In the genomic region with DNA sequence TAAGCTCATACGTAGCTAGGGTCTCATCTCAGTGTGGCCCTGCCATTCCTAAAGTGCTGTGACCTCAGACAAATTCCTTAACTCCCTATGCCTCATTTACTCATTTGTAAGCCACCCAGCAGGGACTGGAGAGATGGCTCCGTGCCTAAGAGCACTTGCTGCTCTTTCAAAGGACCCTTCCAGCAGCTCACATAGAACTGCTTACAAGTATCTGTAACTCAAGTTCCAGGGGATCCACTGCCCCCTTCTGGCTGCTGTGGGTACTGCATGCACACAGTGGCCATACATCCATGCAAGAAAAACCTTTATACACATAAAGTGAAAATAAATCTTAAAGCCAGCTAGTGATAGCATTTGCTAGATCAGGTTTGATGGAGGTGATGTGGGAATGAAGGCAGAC, we compare ENCODE assay signal across 10 mouse cellular contexts. TPM values are rescaled to one million over a fixed set of nuclear protein-coding genes. Genes with fewer than 3 reads are reported as not detected.
DNase-seq lines count a peak whose midpoint lies in the region; ATAC-seq and TF ChIP-seq lines count a peak whose summit lies in the region.
"Had no signal": no experiment of that assay in that cellular context is flagged by ENCODE, and none has a peak within 500 bp of the region (broad histone marks: within the 10 kb centered on the region; RNA-seq: fewer than 3 reads in every experiment).

No protein-coding gene starts in this region.

- no peaks in the 10 kb centered on the region for H3K4me1 ChIP-seq in heart, postnatal 0 days (ENCODE audit: control insufficient read depth, insufficient read depth)
- peaks cover 4 to 15% of the 10 kb centered on the region in 2 experiments for H3K4me1 ChIP-seq in ES-E14 (ENCODE audit: control insufficient read depth in 2 of 2, insufficient read depth in 2 of 2, low read length in 2 of 2, poor library complexity in 1 of 2)
- H3K4me1 ChIP-seq in embryonic facial prominence, embryonic 10.5 days = peaks cover 42% of the 10 kb centered on the region
- H3K4me1 ChIP-seq in lung, embryonic 14.5 days (ENCODE audit: insufficient read depth) = no peaks in the 10 kb centered on the region
- H3K4me1 ChIP-seq: embryonic facial prominence, embryonic 15.5 days had no signal

- H3K36me3 ChIP-seq in heart, postnatal 0 days (replicated peaks; ENCODE audit: control insufficient read depth, insufficient read depth, low read length) = no peaks in the 10 kb centered on the region
- peaks cover 23% of the 10 kb centered on the region for H3K36me3 ChIP-seq in ES-E14 (ENCODE audit: control insufficient read depth, insufficient read depth, low read length, poor library complexity, severe bottlenecking)
- H3K36me3 ChIP-seq in embryonic facial prominence, embryonic 10.5 days (replicated peaks) = 0 out of 2 replicates have a peak, but pooled peaks cover 4% of the 10 kb centered on the region
- H3K36me3 ChIP-seq in lung, embryonic 14.5 days (ENCODE audit: insufficient read depth) = no peaks in the 10 kb centered on the region; the same call in 1 of the 2 replicates

- H3K9me3 ChIP-seq in heart, postnatal 0 days (replicated peaks; ENCODE audit: control insufficient read depth, low read length) = no peaks in the 10 kb centered on the region
- no peaks in the 10 kb centered on the region for H3K9me3 ChIP-seq in ES-E14 (ENCODE audit: control insufficient read depth, insufficient read depth, low read depth, low read length)
- no peaks in the 10 kb centered on the region for H3K9me3 ChIP-seq in embryonic facial prominence, embryonic 10.5 days
- no peaks in the 10 kb centered on the region for H3K9me3 ChIP-seq in lung, embryonic 14.5 days (ENCODE audit: low read depth, low read length)
- H3K9me3 ChIP-seq: embryonic facial prominence, embryonic 15.5 days; limb, embryonic 15.5 days had no signal

- H3K4me3 ChIP-seq in heart, postnatal 0 days (ENCODE audit: low read depth, low read length) = no peak overlapping the region
- no peak overlapping the region for H3K4me3 ChIP-seq in ES-E14 (ENCODE audit: insufficient read depth in 1 of 2, low read depth in 1 of 2, low read length in 2 of 2, poor library complexity in 1 of 2, severe bottlenecking in 1 of 2)
- no peak overlapping the region for H3K4me3 ChIP-seq in embryonic facial prominence, embryonic 10.5 days
- no peak overlapping the region for H3K4me3 ChIP-seq in lung, embryonic 14.5 days (ENCODE audit: low read depth, low read length)
- H3K4me3 ChIP-seq: embryonic facial prominence, embryonic 15.5 days; limb, embryonic 15.5 days had no signal

- no peak overlapping the region for H3K9ac ChIP-seq in heart, postnatal 0 days (replicated peaks; ENCODE audit: low read depth, low read length)
- no peak overlapping the region for H3K9ac ChIP-seq in ES-E14 (ENCODE audit: insufficient read depth, low read depth, low read length, poor library complexity, severe bottlenecking)
- H3K9ac ChIP-seq in lung, embryonic 14.5 days = no peak overlapping the region
- H3K9ac ChIP-seq: embryonic facial prominence, embryonic 15.5 days; limb, embryonic 15.5 days had no signal

- no peak overlapping the region for H3K4me2 ChIP-seq in heart, postnatal 0 days (ENCODE audit: low read depth, low read length)
- H3K4me2 ChIP-seq in lung, embryonic 14.5 days = no peak overlapping the region
- H3K4me2 ChIP-seq: embryonic facial prominence, embryonic 15.5 days; limb, embryonic 15.5 days had no signal

- no peak for ATAC-seq in heart, postnatal 0 days (ENCODE audit: insufficient read depth, low read depth)
- ATAC-seq in lung, embryonic 14.5 days (ENCODE audit: insufficient read depth) = no peak
- ATAC-seq in megakaryocyte-erythroid progenitor cell, adult 5-6 weeks (replicated peaks; ENCODE audit: low FRiP score, low TSS enrichment, poor library complexity, severe bottlenecking) = no peak

- no peak for TF ChIP-seq EP300 in heart, postnatal 0 days (IDR thresholded peaks at IDR 0.05; ENCODE audit: low read depth)

- H3K27me3 ChIP-seq in heart, postnatal 0 days (ENCODE audit: control insufficient read depth, insufficient read depth, low read length) = no peaks in the 10 kb centered on the region
- H3K27me3 ChIP-seq in embryonic facial prominence, embryonic 10.5 days (replicated peaks; ENCODE audit: low read depth, poor library complexity, severe bottlenecking) = no peaks in the 10 kb centered on the region
- H3K27me3 ChIP-seq in lung, embryonic 14.5 days (ENCODE audit: insufficient read depth, low read length) = no peaks in the 10 kb centered on the region
- H3K27me3 ChIP-seq: embryonic facial prominence, embryonic 15.5 days; limb, embryonic 15.5 days had no signal

- H3K27ac ChIP-seq in heart, postnatal 0 days (ENCODE audit: low read depth) = no peak overlapping the region
- no peak overlapping the region for H3K27ac ChIP-seq in ES-E14 (ENCODE audit: insufficient read depth, low read depth, low read length, poor library complexity, severe bottlenecking)
- no peak overlapping the region for H3K27ac ChIP-seq in embryonic facial prominence, embryonic 10.5 days (replicated peaks)
- no peak overlapping the region for H3K27ac ChIP-seq in lung, embryonic 14.5 days (ENCODE audit: low read depth)
- H3K27ac ChIP-seq: embryonic facial prominence, embryonic 15.5 days; limb, embryonic 15.5 days had no signal

- TF ChIP-seq CTCF in heart, postnatal 0 days (IDR thresholded peaks at IDR 0.05; ENCODE audit: low read depth) = peak; percentile 65
- peak; percentile 82 for TF ChIP-seq CTCF in lung, embryonic 14.5 days (IDR thresholded peaks at IDR 0.05; ENCODE audit: low read depth)

- WGBS in heart, postnatal 0 days = 80% methylated on average over 2 of the region's 2 CpGs
- WGBS in embryonic facial prominence, embryonic 10.5 days = 61% methylated on average over 2 of the region's 2 CpGs
- WGBS in lung, embryonic 14.5 days = 76% methylated on average over 2 of the region's 2 CpGs

- in situ Hi-C loops in ES-E14 (cut with MboI; ENCODE audit: low sequenced_read_pairs in 2 of 2, unreplicated experiment in 2 of 2) = no loop called here

- intact Hi-C loops in heart, postnatal 25 days (cut with DNase I) = loop anchor here (1.0 kb wide), 1 partner anchor 52 kb away; no protein-coding TSS in a partner anchor

- DNase-seq in heart, postnatal 0 days (ENCODE audit: low spot score) = no peak
- no peak for DNase-seq in heart, postnatal 25 days (ENCODE audit: low spot score)
- peak; percentile 50 for DNase-seq in 3134 (ENCODE audit: extremely low read depth, insufficient read length, low spot score)
- peak; percentile 82 for DNase-seq in ES-E14 (ENCODE audit: low read depth, low spot score)
- DNase-seq in embryonic facial prominence, embryonic 10.5 days (ENCODE audit: low spot score) = peak; percentile 76
- DNase-seq in lung, embryonic 14.5 days = peak; percentile 76
- DNase-seq in spleen, postnatal 4 days (ENCODE audit: low spot score in 2 of 2) = peak; percentile 78 to 92

TF ChIP-seq in ES-E14, 5 proteins besides CTCF, POLR2A, EP300 and RAD21:
- TF ChIP-seq ZC3H11A (IDR thresholded peaks at IDR 0.05; ENCODE audit: borderline replicate concordance, low read depth, low read length) (peak; percentile 64), MAFK (IDR thresholded peaks at IDR 0.05; ENCODE audit: insufficient read depth, low read depth, low read length) (no peak)

RNA-seq across cellular contexts. Expression of gene Itpr3, which starts 28.6 kb away (rescaled TPM):
- 6.9 and 7.0 TPM in 2 replicates for total RNA-seq in heart, postnatal 0 days (2014; rRNA removed; ENCODE audit: low replicate concordance)
- polyA plus RNA-seq in heart, postnatal 0 days (2015; fragmentation: Nextera tagmentation; extraction: Ambion mirVana) = 0.75 and 0.89 TPM in 2 replicates
- total RNA-seq in heart, postnatal 25 days (2021) = 1 to 10 TPM; 4.6 to 6.8 TPM
- 44.1 and 74.5 TPM in 2 replicates for total RNA-seq in ES-E14 (2012; rRNA removed)
- polyA plus RNA-seq in embryonic facial prominence, embryonic 10.5 days (2016; fragmentation: Nextera tagmentation; extraction: Ambion mirVana) = 2.3 and 4.0 TPM in 2 replicates
- 5.1 and 5.8 TPM in 2 replicates for polyA plus RNA-seq in lung, embryonic 14.5 days (2014; fragmentation: Nextera tagmentation; extraction: Ambion mirVana)
- total RNA-seq in megakaryocyte-erythroid progenitor cell, adult 5-6 weeks (2014; fragmentation: Nextera tagmentation) = 3.0 and 4.2 TPM in 2 replicates
- 3.0 and 3.4 TPM in 2 replicates for total RNA-seq in megakaryocyte-erythroid progenitor cell, adult 5-6 weeks (2017)

RNA-seq across cellular contexts. Expression of gene Uqcc2, which starts 48.0 kb away (rescaled TPM):
- total RNA-seq in heart, postnatal 0 days (2014; rRNA removed; ENCODE audit: low replicate concordance) = 301 and 397 TPM in 2 replicates
- 419 and 436 TPM in 2 replicates for polyA plus RNA-seq in heart, postnatal 0 days (2015; fragmentation: Nextera tagmentation; extraction: Ambion mirVana)
- 100 to 1,000 TPM; 323 to 335 TPM for total RNA-seq in heart, postnatal 25 days (2021)
- 175 and 199 TPM in 2 replicates for total RNA-seq in ES-E14 (2012; rRNA removed)
- polyA plus RNA-seq in embryonic facial prominence, embryonic 10.5 days (2016; fragmentation: Nextera tagmentation; extraction: Ambion mirVana) = 407 and 410 TPM in 2 replicates
- polyA plus RNA-seq in lung, embryonic 14.5 days (2014; fragmentation: Nextera tagmentation; extraction: Ambion mirVana) = 309 and 315 TPM in 2 replicates
- total RNA-seq in megakaryocyte-erythroid progenitor cell, adult 5-6 weeks (2014; fragmentation: Nextera tagmentation) = 180 and 198 TPM in 2 replicates
- 177 and 204 TPM in 2 replicates for total RNA-seq in megakaryocyte-erythroid progenitor cell, adult 5-6 weeks (2017)

RNA-seq across cellular contexts. Expression of gene Bak1, which starts 56.9 kb away (rescaled TPM):
- 77.6 and 82.4 TPM in 2 replicates for total RNA-seq in heart, postnatal 0 days (2014; rRNA removed; ENCODE audit: low replicate concordance)
- polyA plus RNA-seq in heart, postnatal 0 days (2015; fragmentation: Nextera tagmentation; extraction: Ambion mirVana) = 4.2 and 4.5 TPM in 2 replicates
- 10 to 100 TPM; 18.2 to 24.2 TPM for total RNA-seq in heart, postnatal 25 days (2021)
- total RNA-seq in ES-E14 (2012; rRNA removed) = 36.4 and 53.2 TPM in 2 replicates
- 2.8 and 3.3 TPM in 2 replicates for polyA plus RNA-seq in embryonic facial prominence, embryonic 10.5 days (2016; fragmentation: Nextera tagmentation; extraction: Ambion mirVana)
- polyA plus RNA-seq in lung, embryonic 14.5 days (2014; fragmentation: Nextera tagmentation; extraction: Ambion mirVana) = 12.0 and 13.8 TPM in 2 replicates
- total RNA-seq in megakaryocyte-erythroid progenitor cell, adult 5-6 weeks (2014; fragmentation: Nextera tagmentation) = 91.5 and 117 TPM in 2 replicates
- total RNA-seq in megakaryocyte-erythroid progenitor cell, adult 5-6 weeks (2017) = 37.5 and 38.6 TPM in 2 replicates

Comparison
In these comparisons a context has a peak if more than half of its experiments do, and no peak if none do; other contexts are left out.
1. DNase-seq: peak in 3134 (single experiment), ES-E14 (single experiment), embryonic facial prominence, embryonic 10.5 days (single experiment), lung, embryonic 14.5 days (single experiment) and spleen, postnatal 4 days (2 of 2); none in heart, postnatal 0 days (single experiment) and heart, postnatal 25 days (single experiment).